Mouse (Mus musculus): ENCODE measurements around the gene Nfatc4. TPM values are rescaled to one million over a fixed set of nuclear protein-coding genes. Genes with fewer than 3 reads are reported as not detected.

The Nfatc4 gene
- total RNA-seq, 2 experiments from 2014 or later = 1.4 to 2.3 TPM

DNA sequence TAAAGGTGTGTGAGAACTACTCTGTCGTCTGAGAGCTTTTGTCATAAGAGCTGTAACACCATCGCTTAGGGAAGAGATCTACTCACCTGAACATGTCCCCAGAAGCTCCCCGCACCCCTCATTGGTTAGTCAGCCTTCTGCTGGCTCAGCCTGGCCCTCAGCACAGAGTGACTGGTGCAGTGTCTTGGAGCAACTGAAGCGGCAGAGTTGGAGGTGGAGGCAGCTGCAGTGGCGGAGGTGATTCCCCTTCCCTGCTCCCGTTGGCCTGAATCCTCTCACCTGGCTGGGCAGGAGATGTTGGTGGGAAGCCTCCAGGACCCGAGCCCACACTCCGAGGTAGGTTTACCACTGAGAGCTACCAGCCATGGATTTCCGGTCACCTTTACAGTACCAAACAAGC is 2.4 kb upstream of the Nfatc4 start:
- DNase-seq (ENCODE audit: low spot score in 2 of 2) = no peak

DNA sequence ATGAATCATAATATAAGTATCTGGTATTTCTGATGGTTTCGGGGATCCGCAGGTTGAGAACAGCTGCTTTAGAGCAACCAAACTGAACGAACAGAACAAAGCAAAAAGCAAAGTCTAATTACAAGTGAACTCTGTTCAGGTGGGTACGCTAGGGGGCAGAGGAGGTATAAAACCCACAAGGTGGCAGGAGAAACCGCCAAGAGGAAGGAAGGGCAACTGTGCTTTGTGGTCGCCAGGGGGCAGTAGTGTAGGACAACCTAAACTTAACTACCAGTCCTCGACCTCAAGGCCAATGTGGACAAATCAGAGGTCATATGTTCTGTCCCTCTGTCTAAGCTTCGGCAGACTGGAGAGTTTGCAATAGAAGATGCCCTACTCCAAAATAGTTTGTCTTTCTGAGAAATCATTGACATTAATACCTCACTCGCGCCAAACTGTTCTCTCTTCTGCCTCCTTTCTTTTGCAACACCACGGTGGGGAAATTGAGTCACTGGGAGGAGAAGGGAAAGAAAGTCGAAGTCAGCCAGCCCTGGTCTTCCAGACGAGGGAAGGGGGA is 431 bp upstream of the Nfatc4 start:
- peak in 1 of 2 experiments; percentile 59 for DNase-seq (ENCODE audit: low spot score in 2 of 2)

DNA sequence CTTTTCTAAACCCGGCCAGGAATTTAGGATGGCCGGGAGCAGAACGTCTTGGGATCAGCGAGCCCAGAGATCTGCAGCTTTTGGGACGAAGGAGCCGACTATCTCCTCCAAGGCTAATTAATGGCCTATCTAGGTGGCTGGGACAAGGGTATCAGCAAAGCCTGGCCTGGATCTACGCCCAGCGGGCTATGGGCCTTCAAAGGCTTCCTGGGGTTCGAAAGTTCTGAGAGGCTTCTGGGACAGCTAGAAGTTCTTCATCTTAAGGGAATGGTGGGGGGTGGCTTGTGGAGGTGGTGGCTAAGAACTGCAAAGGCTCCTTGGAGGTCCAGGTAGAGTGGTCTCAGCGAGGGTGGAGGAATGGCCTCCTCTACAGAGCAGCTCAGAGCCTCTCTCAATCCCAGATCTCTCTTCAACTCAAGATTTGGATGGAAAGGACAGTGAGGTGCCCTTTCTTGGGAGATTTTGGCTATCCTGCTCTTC is 1.1 kb downstream of the Nfatc4 start:
- no peak for DNase-seq (ENCODE audit: low spot score in 2 of 2)

DNA sequence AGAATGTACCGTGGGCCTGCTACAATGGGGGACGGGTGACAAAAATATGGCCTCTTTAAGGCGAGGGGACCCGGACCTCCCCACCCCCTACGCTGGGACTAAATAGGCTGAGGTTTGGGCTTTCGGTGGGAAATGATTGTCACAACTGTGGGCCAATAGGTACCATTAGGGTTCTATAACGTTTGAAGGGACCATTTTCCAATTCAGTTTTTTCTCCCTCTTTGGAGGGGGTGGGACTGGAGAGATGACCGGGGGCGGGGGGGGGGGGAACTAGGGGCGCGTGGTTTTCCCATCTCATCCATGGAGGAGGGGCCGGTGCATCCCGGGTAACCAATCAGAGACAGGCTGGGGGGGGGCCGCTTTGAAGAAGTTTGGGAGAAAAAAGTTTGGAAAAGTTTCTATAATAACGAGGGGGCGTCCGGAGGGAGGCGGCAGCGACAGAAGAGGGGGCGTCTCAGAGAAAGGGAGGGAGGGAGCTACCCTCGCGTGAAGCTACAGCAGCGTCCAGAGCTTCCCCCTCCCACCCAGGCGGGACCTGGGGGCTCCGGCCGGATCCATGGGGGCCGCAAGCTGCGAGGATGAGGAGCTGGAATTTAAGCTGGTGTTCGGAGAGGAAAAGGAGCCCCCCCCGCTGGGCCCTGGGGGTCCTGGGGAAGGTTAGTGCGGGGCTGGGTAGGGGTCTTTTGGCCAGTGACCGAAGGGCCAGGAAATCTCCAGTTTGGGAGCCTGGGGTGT is 1.7 kb downstream of the Nfatc4 start:
- DNase-seq (ENCODE audit: low spot score in 2 of 2) = no peak

DNA sequence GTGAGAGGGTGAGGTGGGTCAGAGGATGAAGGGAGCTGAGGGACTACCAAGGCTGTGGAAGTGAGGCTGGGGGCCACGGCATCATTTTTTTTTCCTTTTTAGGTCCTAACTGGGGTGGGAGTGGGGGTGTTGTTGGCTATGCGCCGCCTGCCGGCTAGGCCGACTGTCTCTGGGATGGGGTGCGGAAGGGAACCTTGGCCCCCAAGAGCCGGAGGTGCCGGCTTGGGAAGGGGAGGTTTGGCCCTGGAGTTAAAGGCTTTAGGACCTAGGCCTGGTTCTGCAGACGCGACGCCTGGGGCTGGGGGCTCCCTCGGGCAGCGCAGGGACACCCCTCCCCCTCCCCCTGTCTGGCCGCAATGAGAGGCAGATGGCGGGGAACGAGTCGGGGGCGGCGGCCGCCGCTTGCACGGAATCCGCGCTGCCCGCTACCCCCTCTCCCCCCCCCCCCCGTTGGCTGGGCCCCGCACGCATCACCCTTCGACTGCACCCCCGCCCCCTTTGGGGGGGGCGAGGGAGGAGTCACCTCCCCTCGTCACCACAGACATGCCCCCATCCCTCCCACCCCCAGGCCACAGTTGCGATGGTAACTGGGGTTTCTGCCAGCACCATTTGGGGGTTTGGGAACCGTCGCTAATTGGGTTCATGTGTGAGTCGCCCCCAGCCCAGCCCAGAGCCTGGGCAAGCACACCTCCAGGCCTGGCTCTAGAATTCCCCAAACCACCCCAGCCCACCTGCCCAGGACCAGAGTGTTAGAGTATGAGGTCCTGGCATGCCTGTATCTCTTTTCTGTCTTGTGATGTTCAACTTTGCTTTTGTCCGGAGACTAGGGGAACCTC is 2.5 kb downstream of the Nfatc4 start:
- no peak for DNase-seq (ENCODE audit: low spot score in 2 of 2)

DNA sequence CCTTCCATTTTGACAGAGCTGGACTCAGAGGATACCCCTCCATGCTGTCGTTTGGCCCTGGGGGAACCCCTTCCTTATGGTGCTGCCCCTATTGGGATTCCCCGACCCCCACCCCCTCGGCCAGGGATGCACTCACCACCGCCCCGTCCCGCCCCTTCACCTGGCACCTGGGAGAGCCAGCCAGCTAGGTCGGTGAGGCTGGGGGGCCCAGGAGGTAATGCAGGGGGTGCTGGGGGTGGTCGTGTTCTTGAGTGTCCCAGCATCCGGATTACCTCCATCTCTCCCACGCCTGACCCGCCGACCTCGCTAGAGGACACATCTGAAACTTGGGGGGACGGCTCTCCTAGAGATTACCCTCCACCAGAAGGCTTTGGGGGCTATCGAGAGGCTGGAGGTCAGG is 3.2 kb downstream of the Nfatc4 start:
- DNase-seq (ENCODE audit: low spot score in 2 of 2) = no peak

DNA sequence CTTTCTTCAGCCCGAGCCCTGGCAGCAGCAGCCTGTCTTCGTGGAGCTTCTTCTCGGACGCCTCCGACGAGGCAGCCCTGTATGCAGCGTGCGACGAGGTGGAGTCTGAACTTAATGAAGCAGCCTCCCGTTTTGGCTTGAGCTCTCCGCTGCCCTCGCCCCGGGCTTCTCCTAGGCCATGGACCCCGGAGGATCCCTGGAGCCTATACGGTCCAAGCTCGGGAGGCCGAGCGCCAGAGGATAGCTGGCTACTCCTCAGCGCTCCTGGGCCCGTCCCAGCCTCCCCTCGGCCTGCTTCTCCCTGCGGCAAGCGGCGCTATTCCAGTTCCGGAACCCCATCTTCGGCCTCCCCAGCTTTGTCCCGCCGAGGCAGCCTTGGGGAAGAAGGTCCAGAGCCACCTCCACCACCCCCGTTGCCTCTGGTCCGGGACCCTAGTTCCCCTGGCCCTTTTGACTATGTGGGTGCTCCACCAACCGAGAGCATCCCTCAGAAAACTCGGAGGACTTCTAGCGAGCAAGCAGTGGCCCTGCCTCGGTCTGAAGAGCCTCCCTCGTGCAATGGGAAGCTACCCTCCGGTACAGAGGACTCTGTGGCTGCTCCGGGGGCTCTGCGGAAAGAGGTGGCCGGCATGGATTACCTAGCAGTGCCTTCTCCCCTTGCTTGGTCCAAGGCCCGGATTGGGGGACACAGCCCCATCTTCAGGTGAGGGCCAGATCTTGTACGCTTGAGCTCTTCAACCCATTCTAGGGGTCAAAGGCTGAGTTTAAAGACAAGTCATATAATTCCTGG is 3.8 kb downstream of the Nfatc4 start:
- no peak for DNase-seq (ENCODE audit: low spot score in 2 of 2)

DNA sequence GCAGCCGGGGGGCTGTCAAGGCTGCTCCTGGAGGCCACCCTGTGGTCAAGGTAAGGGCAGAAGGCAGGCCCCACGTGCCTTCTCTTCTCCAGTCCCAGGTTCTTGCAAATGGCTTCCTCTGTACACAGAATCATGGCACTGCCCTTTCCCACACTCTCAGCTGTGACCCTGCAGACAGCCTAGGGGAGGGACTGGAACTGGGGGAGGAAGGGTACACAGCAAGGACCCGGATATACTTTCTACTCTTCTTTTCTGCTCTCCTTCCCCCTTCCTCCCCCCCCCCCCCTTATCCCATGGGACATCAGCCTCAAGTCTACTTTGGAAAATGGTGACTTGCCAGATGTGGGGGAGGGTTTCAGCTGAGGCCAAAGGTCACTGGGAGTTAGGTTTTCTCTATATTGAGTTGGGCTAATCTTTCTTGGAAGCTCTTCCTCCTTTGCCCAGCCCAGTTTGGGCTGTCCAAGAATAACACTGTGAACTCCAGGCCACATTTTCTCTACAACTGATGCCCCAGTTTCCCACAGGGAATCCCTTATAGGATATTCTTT is 5.8 kb downstream of the Nfatc4 start:
- DNase-seq (ENCODE audit: low spot score in 2 of 2) = no peak

DNA sequence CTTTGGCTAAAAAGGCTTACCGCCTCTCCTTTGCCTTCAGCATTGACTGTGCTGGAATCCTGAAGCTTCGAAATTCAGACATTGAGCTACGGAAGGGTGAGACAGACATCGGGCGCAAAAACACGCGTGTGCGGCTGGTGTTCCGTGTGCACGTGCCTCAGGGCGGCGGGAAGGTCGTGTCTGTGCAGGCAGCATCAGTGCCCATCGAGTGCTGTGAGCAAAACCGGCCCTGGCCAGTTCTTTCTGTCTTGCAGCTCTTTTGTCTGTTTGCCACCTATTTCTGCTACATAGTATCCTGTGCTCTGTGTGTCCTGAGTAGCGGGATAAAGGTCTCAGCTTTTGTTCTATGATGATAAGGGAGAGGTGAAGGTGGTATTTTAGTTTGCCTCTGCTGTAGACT is 6.9 kb downstream of the Nfatc4 start:
- DNase-seq (ENCODE audit: low spot score in 2 of 2) = no peak

DNA sequence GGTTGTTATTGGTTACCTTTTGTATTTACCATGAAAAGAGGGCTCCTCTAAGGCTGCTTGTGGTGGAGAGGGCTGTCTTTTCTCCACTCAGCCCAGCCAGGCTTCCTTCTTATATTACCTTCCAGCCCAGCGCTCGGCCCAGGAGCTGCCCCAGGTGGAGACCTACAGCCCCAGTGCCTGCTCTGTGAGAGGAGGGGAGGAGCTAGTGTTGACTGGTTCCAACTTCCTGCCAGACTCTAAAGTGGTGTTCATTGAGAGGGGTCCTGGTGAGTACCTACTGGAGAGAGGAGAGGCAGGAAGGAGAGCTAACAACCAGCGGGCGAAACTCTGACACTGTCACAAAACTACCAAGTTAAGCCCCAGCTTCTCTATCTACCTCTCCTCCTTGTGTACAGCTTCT is 7.4 kb downstream of the Nfatc4 start:
- no peak for DNase-seq (ENCODE audit: low spot score in 2 of 2)

DNA sequence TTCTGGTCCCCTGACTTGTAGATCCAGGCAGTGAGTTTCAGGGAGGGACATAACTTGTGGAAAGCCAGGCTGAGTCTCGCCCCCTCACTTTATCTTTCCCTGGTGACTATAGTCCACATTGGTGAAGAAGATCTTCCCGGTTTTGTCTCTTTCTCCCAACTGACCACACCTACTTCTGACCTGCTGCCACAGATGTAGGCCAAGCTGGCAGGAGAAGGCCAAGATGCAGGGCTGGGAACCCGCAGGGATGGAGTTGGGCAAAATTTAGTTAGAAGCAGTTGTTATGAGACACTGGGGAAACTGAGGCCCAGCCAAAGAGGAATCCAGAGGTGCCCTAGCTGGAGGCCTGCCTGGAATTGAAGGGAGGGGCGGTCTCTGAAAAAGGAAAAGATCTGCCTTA is 10.2 kb downstream of the Nfatc4 start:
- no peak for DNase-seq (ENCODE audit: low spot score in 2 of 2)

DNA sequence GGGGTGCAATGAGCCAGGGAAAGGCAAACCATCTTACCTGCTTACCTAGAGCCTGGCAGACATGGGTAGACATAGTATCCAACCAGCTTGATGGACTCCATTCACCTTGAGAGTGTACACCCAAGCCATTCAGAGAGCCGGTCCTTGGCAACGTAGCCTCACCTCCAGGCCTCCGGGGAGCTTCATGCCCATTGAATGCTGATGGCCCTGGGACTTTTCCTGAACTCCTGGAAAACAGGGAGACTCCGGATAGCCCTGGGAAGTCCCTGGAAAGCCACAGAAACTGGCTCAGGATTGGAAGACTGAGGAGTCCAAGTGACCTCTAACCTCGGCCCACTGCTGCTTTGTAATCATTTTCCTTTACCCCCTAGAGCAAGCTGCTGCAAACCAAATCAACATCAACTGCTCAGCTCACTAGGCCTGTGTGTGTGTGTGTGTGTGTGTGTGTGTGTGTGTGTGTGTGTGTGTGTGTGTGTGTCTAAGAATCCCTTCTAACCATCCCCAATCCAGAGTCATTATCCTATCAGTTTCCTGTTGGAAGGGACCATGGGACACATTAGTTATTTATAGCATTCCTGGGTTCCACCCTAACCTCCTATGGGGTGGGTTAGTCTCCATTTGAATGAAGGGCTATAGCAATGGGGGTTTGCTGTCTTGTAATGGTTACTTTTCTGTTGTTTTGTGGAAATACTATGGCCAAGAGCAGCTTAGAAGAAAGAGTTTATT is 12.0 kb downstream of the Nfatc4 start:
- DNase-seq (ENCODE audit: low spot score in 2 of 2) = no peak

DNA sequence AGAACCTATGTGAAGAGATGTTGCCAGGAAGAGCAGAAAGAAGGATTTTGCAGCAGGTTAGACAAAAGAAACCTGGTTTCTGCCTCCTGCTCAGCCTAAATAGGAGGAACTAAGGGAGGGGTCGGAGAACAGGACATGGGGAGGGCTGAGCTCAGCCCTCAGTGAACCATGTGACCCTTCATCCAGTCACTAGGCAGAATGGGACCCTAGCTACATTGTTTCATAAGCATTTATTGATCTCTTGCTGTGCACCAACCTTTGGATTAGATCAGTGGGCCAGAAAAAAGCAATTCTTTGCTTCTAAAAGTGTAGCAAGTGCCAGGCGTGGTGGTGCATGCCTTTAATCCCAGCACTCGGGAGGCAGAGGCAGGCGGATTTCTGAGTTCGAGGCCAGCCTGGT is 15.4 kb downstream of the Nfatc4 start:
- no peak for DNase-seq (ENCODE audit: low spot score in 2 of 2)

DNA sequence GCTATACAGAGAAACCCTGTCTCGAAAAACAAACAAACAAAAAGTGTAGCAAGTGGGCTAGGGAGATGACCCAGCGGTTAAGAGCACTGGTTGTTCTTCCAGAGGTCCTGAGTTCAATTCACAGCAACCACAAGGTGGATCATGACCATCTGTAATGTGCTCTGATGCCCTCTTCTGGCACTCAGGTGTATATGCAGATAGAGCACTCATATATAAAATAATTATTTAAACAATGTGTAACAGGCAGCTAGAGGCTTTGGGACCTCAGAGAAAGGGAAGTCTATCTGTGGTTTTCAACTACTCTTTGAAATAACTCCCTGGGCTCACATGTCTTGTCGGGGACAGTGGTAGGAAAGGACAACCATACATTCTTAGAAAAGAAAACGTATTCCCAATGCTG is 15.8 kb downstream of the Nfatc4 start:
- no peak for DNase-seq (ENCODE audit: low spot score in 2 of 2)

DNA sequence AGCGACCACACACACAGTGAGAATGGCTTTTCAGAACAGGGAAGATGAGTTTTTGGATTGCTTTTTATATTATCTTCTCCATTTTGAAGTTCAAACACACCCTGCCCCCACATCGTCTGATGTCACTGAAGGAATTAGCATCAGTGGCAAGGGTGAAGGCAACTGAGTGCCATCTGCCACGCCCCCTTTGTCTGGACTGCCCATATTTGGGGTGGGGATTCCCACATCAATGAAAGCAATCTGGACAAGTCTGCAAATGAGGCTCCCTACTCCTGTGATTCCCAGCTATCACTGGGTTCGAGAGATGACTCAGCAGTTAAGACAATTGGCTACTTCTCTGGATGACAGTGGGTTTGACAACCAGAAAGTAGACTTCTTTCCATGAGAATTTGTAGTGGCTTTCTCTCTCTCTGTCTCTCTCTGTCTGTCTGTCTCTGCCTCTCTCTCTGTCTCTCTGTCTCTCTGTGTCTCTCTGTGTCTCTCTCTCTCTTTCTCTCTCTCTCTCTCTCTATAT is 18.0 kb downstream of the Nfatc4 start:
- DNase-seq (ENCODE audit: low spot score in 2 of 2) = no peak

DNA sequence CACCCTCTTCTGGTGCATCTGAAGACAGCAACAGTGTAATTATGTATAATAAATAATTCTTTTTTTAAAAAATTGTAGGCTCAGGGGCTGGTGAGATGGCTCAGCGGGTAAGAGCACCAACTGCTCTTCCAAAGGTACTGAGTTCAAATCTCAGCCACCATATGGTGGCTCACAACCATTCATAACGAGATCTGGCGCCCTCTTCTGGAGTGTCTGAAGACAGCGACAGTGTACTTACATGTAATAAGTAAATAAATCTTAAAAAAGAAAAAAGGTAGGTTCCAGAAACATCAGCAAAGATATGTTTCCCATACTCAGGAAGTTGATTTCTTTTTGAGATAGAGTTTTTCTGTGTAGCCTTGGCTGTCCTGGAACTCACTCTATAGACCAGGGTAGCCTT is 19.9 kb downstream of the Nfatc4 start:
- DNase-seq (ENCODE audit: low spot score in 2 of 2) = no peak

DNA sequence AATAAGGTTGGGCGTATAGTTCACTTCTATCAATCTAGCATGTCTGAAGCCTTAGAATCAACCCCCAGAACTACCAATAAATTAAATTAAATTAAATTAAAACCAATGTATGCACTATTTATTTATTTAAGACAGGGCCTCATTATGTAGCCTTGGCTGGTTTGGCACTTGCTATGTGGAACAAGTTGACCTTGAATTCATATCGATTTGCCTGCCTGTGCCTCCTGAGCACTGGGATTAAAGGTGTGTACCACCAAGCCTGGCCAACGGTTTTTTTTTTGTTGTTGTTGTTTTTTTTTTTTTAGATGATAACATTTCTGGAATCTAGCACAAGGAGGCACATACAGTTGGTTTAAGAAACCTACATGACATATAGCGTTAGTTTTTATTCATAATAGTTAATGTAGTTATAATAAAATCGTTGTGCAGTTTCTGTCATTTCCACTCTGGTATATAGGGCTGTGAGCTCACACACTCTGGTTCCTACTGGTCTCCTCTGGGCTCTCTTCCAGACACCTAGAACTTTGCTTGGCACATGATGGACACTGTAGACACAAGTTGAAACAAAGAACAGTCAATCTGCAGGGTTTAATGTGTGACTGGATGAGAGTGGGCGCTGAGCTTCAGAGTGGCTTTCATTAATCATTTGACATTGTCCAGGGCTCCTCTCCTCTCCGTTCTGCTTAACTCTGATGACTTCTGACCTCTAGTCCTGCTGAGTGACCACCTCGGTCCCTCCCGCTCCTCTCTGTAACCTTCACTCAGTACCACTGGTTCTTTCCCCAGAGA is 22.8 kb downstream of the Nfatc4 start:
- no peak for DNase-seq (ENCODE audit: low spot score in 2 of 2)

DNA sequence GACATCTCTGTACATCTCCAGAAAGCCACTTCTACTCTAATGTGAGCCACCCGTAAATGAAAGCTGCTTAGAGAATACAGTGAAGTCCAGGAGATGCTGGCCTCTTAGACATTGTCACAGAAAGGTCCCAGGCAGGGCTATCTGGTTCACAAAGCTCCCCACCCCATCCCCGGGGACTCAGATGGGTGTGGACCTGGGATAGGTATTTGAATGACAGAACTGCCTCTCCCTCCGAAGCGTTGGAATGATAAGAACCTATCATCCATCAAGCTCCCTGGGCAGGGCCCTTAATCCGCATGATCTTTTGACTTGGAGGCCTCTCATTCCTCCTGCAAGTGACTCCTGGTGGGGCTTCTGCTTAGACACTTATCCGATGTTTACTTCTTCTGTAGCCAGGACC is 27.9 kb downstream of the Nfatc4 start:
- no peak for DNase-seq (ENCODE audit: low spot score in 2 of 2)
